Mouse (Mus musculus): ENCODE results near the gene AL607142.1.

The AL607142.1 gene

DNA sequence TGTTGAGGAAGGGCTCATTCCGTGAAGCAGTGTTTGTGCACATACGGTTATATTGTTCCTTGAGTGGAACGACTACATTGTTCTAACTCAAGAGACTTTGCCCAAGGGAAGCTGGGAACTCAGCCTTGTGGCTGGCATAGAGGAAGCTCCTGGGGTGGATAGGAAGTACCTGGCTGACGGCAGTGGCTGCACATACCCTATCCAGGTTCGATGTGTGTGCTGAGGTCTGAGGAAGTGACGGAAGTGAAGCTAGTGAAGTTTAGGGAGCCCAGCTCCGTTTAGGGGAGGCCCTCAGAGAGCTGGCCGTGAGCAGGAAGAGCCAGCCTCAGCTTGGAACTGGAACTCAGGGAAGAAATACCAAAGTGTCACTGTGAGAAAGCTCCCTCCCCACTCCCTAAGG lies 43.0 kb downstream of the AL607142.1 start:
- peak in 1 of 2 experiments; percentile 14 for DNase-seq

DNA sequence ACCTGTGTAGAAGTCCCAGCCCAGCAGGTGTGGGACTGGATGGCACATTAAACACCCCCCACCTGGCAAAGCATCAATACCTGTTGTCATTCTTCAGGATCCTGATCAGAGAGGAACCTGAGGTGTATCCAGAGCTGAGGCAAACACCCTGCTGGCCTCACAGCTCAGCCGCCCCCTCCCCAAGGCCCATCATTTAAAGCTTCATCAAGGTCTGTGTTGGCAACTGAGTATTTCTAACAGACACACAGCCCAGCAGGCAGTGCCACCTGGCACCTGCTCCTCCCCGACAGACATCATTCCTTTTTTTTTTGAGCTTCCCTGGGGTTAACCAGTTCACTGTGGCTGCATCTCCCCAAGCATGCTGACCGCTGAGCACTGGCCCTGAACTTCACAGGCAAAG lies 50.7 kb downstream of the AL607142.1 start:
- no peak for DNase-seq

DNA sequence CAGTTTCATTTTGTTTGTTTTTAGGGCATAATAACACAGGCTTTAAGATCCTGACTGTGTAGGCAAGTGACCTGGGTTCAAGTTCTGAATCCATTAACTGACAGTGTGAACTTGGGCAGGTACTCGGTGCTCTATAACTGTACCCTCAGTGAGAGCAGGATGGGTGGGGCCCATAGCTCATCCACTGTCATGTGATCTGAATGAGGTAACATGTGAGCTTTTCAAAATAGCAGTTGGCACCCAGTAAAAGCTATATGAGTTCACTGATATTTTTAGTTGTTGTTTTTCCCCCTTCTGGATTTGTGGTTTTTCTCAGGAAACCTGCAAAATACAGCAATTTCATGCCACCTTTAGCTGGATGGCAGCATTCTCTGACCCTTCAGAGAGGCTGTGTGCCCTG lies 51.5 kb downstream of the AL607142.1 start:
- no peak for DNase-seq

DNA sequence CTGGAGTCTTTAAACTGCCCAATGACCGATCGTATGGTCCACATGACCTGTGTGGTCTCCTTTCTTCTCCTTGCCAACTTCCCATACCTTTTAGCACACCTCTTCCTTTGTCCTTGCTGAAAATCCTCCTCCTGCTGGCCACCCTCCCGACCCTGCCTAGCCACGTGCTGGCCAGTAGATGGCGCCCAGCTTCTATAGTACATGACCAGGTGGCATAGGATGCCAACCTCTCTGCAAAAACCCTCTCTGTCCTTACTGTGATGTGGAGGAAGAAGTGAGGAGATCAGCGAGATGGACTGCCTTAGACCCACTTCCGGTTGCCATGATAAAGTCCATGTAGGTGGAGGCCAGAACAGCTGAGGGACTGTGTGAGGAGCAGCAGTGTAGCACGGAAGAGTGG lies 55.5 kb downstream of the AL607142.1 start:
- peak; percentile 55 to 74 for DNase-seq

DNA sequence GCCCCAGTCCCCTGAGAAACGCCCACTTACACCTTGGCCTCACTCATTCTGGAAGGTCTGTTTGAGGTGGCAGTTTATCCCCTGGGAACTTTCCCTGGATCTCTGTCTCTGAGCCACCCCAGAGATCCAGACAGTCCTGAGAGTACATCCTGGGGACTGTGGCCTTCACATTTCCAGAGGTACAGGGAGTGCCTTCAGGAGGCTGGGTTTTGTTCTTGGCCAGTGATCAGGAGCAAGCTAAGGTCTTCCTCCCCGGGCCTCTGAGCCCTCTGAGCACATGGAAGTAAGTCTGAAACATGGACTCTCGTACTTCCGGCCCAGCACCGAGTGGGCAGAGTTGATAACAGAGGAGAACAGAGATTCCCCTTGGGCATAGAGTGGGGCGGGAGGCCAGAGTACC lies 59.9 kb downstream of the AL607142.1 start:
- no peak for DNase-seq

DNA sequence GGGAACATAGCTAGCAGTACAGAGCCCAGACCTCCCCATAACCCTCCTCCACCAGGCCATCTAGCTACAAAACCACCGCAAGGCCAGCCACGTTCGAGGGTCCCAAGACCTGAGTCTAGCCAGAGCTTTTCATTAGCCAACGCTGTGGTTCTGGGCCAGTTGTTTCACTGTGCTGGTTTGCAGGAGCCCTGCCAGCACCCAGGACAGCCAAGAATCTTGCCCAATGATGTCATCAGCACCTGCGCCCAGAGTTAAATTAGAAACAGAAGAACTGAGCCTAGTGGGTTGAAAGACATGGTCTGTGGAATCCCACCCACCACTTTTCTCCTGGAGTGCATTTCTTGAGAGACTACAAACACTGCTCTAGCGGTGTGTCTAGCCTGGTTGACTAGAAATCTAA lies 61.3 kb downstream of the AL607142.1 start:
- DNase-seq = no peak

DNA sequence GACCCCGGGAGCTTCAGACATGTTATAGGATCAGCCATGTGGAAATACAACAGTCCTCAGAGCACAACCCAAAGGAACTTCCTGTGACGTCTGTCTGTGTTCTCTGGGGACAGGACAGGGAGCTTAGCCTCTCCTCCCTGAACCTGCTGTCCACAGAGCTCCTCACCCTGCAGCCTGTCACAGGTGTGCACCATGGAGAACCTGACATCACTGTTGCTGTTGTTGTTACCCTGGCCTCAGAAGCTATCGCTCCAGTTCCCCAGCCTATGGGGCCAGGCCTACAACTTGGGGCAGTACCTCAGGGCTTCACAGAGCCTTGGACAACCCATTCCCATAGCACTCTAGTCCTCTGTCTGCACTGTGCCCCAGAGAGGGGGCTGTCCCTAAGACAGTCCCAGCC lies 62.5 kb downstream of the AL607142.1 start:
- DNase-seq = no peak

DNA sequence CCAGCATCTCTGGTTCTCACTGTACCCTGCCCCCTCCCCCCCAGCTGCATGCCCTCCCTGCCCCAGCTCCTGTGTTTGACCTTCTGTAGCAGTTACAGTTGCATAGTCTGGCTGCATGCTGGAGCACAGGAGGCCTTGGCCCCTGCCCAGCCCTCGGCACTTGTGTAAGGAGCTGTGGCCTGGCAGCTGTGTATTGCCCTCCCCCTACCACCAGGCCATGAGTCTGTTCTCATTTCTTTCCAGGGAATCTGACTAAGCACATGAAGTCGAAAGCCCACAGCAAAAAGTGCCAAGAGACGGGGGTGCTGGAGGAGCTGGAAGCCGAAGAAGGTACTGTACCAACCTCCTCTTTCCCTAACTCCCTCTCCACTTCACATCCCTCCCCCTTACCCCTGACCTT lies 63.2 kb downstream of the AL607142.1 start:
- no peak for DNase-seq

DNA sequence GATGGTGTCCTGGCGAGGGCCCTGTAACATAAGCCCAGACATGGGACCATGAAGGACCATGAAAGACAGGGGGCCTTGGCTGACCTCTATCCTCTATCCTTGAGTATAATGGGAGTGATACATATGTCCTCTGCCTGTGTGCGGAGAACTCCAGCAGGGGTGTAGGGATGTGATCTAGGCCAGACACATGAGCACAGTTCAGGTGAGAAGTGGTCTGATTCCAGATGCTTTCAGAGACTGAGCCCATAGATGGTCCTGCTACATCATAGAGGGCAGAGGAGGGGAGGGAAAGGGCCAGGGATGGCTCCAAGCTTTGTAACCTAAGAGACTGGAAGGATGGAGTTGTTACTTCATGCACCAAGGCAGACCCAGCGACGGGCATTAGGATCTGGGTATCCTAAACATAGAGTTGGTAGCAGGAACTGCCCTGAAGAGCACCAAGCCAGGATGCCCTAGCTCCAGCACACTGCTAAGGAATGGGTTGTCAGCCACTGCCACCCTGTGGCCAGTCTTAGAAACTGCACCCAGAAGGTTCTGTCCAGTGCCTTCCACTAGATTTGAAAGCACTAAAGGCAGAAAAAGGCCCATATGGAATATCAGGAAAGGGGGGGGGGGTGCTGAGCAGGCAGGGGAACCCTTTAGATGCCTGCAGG lies 64.6 kb downstream of the AL607142.1 start:
- DNase-seq = peak; percentile 37 to 63

DNA sequence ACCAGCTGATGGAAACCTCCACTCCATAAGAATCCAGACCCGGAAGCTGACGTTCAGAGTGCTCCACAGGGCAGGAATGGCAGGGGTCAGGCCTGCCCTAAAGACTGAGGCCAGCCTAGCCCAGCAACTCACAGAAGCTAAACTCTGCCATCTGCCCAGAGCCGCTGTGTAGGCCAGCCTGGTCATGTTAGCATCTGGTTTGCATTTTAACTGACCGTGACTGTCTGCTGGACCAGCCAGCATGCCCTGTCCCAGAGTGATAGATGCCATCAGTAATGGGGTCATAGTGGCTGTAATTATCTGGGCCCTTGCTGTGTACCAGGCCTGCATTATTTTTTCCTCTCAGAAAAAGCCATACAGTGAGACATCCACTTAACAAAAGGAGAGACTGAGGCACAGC lies 66.1 kb downstream of the AL607142.1 start:
- DNase-seq = no peak

DNA sequence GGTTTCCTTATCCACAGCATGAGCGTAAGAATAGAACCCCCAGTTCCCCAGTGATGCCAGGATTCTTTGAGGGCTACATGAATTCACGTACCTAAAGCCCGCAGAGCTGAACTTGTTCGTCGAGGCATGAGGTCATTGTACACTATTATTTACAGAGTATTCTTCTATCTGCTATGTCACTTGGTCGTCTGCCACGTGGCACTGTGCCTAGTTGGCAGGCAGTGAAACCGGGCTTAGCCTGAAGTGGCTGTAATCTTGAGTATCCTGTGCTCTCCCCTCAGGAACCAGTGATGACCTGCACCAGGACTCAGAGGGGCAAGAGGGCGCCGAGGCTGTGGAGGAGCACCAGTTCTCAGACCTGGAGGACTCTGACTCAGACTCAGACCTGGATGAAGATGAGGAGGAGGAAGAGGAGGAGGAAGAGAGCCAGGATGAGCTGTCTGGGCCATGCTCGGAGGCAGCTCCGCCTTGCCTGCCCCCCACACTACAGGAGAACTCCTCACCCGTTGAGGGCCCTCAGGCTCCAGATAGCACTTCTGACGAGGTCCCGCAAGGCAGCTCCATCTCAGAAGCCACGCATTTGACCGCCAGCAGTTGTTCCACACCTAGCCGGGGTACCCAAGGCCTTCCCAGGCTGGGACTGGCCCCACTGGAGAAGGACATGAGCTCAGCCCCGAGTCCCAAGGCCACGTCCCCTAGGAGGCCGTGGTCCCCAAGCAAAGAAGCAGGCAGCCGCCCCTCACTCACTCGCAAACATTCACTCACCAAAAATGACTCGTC lies 66.8 kb downstream of the AL607142.1 start:
- peak; percentile 74 to 76 for DNase-seq

DNA sequence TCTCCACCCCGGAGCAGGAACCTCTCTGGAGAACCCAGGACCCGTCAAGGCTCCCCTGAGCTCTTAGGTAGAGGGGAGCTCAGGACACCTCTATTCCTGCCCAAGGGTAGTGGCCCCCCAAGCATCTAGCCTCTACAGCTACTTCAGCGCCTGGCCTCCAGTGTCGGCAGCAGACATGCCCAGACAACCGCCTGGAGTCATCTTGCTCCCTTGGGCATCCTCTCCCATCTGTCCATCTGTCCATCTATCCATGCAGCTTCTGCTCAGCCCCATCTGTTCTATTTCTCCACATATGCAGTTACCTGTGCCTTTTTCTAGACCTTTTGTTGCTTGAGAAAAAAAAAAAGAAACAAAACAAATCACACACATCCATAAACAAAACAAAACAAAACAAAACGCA lies 69.4 kb downstream of the AL607142.1 start:
- no peak for DNase-seq

DNA sequence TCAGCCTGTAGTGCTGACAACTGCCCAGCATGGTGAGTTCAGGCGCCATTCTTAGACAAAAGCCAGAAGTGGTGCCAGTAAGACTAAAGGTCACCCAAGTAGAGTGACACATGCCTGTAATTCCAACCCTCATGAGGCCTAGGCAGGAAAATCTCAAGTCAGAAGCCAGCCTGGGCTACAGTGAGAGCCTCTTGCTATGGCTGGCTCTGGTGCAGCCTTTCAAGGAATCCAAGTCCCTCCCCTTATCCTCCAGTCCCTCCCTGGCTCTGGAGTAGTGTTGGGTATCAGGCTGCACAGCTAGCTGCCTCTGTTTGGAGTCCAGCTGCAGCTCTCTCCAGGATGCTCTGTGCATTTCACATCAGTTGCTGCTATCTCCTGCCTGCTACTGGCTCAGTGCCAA lies 77.0 kb downstream of the AL607142.1 start:
- DNase-seq = no peak

DNA sequence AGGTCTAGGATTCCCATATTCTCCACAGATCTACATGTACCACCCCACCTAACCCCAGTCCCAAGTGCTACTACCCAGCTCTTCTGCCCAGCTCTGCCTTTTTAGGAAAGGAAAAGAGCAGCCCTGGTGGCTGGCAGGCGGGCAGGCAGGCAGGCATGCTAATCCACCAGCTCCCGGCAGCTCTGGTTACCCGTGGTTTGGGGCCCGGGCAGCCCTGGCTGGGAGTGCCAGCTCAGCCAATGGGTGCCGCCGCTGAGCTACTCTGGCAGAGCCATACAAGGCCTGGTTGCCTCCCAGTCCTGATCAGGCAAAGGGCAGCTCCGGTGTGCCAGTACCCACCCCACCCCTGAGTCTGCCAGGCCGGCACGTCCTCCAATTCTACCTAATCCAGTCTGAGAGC lies 78.1 kb downstream of the AL607142.1 start:
- DNase-seq = no peak

All from kidney, postnatal 25 days (tissue).